Mouse (Mus musculus) cerebellum, postnatal 10 days (tissue): Measurements from ENCODE around the gene Fam71f1.
A peak's percentile ranks its signal among the peaks of the same experiment; 100 is the strongest.
"Not testable (repeated sequence)": the region's sequence is repeated elsewhere in the genome, so short reads cannot be mapped to it uniquely, and the experiment has no call there.

Experiments
- DNase-seq, 2 experiments: peaks; one replicate each; pipeline ENCODE4 v3.0.0; 2021; ENCODE audit warnings: mixed read lengths in 2 of 2

Gene Fam71f1

GRCm38 (mm10) chr6:29329514-29329913 lies 10.6 kb downstream of the Fam71f1 start:
- no peak for DNase-seq

DNA sequence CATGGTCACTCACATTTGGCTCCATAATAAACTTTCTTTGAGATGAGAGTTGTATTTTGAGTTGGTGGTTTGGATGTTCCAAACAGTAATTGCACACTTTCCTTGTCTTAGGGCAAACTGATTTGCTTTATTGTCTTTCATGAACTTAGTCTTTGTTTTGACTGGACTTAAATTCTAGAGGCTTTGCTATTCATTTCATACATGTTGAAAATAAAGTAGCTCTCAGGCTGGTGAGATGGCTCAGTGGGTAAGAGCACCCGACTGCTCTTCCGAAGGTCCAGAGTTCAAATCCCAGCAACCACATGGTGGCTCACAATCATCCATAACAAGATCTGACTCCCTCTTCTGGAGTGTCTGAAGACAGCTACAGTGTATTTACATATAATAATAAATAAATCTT lies 27.6 kb downstream of the Fam71f1 start:
- DNase-seq: not testable (repeated sequence)

- DNase-seq: no peak
These were observed 28.2 kb downstream of the Fam71f1 start for GRCm38 (mm10) chr6:29347189-29347588.

DNA sequence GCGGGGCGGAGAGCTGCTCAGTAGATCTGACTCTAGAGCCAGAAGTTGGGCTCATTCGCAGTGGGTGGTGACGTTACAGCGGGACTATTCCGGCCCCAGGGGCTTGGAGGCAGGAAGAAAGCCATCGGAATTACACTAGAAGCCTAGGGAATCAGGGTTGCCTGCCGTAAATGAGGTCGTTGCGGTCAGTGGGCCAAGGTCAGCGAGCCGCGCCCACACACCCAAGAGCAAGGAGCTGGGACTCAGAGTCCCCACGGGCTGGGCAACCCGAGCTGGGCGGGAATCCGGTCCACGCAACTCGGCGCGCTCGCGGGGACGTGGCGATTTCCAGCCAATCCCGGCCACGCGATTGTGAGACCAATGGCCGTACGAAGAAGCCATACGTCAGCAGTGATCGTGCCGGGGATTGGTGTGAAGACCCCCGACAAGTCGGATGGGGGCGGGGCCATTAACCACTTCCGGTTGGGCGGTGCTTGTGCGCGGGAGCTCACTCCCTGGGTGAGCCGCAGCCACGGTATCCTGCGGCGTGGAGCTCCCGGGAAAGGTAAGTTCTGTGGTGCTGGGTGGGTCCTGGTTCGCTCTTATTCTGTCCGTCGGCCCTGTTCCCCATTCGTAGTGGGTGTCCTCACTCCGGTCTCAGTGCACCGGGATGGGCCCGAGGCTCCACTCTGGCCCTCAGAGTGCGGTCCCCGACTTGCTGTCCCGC lies 28.9 kb downstream of the Fam71f1 start, which contains the start of gene Calu:
TSS of gene Calu (plus strand) at position 405 of the 706 bp plus-strand sequence.
- DNase-seq: peak; percentile 100

- DNase-seq: no peak
These were observed 29.4 kb downstream of the Fam71f1 start for GRCm38 (mm10) chr6:29348371-29348724.

DNA sequence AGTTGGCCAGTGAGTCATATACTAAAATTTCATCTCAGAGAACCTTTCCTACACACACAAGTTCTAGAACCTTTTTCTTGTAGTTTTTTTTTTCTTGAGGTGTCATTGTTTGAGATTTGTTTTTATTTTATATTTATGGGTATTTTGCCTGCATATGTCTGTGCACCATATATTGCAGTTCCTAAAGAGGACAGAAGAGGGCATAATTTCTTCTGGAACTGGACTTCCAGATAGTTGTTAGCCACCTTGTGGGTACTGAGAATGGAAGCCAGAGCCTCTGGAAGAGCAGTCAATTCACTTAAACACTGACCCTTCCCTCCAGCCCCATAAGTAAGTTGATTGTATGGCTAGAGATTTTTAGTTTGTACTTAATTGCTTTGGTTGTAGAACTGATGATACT lies 32.7 kb downstream of the Fam71f1 start:
- DNase-seq: peak in 1 of 2 experiments; percentile 18

- DNase-seq: no peak
These were observed 33.9 kb downstream of the Fam71f1 start for GRCm38 (mm10) chr6:29352816-29353215.

DNA sequence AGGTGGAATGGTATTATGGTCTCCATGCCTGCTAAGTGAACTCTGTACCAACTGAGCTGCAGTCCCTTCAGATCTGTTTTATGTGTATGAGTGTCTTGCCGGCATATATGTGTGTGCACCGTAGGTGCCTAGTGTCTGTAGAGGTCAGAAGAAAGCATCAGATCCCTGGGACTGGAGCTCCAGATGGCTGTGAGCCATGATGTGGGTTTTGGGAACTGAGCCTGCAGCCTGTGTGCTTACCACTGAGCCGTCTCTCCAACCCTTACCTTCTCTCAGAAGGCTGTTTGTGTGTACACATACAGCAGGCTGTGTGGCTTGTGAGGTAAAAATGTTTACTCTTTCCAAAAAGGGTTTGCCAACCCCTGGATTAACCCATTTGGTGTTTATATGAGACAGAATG lies 40.4 kb downstream of the Fam71f1 start:
- peak in 1 of 2 experiments; percentile 30 for DNase-seq

DNA sequence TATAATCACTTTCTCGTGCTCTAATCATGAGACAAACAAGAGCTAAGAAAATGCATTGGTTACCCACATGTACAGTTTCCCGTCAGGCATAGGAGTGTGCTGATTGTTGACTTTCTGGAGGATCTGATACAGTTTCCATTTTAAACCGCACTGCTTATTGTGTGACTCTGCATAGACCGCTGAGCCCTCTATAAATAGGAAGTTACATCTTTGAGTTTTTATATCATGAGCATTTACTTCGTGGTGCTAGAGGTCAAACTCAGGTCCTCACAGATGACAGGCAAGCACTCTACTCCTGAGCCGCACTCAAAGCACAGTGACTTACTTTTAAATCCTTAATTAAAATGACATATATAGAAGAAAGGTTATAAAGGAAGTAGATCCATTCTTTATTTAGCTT lies 41.3 kb downstream of the Fam71f1 start:
- no peak for DNase-seq

DNA sequence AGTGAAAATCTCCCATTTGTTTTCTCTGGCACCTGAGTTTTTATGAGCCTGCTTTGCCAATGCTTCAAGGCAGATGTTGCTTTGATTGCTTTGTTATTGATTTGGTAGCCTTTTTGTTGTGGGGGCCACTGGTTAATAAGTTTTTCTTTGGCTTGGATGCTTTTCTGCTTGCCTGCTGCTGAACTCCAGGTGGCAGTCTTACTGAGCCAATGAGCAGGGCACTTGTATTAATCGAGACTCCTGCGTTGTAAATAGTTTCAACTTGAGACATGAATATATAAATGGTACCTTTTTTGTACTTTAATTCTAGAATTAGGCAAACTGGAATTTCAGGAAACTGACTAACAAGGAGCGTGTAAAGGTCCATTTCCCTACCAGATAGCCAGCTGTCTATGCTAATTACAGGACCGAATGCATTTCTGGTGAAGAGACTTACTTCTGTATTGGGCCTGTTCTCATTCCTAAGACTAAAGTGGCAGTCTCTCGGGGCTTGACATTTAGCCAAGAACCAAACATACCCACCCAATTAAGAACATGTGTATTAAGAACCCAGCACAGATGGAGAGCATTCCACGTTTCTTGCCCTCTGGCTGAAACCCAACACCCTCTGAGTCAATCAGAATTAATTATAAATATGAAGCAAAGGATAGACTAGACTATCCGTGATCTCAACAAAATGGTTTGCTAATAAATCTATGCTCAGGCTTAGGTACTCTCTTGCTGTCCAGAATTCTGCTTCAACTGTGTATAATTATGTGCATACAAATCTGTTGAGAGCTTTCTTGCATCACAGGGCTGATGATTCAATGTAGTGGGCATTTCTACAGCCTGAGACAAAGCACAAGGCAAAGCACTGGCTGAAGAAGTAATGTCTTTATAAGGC lies 43.5 kb downstream of the Fam71f1 start:
- DNase-seq: peak; percentile 57 to 60

DNA sequence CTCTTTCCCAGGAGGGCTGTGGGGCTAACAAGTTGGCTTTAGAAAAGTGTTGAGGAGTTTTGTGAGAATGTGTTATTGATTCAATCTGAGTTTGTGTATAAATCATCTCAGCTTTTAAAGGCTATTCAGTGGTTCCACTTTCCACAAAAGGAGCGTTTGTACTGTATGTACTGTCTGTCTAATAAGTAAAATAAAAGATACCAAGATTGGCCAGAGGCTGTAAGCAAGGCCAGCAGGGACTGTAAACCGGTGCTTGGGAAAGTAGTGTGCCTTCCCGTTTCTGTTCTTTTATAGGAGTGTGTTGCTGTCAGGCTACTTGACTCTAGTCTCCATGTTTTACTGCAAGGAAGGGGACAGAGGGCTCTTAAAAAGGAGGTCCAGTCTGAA lies 44.2 kb downstream of the Fam71f1 start:
- no peak for DNase-seq

DNA sequence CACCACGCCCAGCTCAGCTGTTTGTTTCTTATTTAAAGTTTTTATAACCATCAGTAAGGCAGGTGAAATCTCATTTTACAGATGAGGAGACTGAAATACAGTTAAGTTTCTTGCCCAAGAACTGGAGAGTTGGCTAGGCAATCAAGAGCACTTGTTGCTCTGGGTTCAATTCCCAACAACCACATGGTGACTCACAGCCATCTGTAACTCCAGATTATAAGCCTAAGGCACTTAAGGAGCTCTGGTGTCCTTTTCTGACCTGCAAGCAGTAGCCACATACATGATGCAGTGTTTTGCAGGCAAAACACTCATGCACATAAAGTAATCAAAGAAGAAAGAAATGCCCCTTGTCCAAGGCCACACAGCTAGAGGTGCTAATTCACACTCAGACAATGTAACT lies 46.3 kb downstream of the Fam71f1 start:
- no peak for DNase-seq

GRCm38 (mm10) chr6:29377386-29377785 lies 58.4 kb downstream of the Fam71f1 start:
- DNase-seq: peak; percentile 53 to 63

DNA sequence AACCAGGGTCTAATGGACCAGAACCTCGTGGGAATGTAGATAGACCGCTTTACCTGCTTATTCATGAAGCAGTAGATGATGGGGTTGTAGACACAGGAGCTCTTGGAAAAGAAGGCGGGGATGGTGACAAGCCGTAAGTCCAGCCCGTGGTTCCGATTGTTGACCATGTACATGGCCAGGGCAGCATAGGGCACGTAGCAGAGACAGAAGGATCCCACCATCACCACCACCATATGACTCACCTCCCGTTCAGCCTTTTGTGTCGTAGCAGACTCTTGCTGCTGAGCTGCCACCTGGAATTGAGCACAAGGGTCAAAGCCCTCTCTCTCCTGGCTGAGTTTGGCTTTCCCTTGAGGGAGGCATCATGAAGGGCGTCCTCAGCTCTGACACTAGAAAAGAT lies 59.7 kb downstream of the Fam71f1 start:
- DNase-seq: no peak

DNA sequence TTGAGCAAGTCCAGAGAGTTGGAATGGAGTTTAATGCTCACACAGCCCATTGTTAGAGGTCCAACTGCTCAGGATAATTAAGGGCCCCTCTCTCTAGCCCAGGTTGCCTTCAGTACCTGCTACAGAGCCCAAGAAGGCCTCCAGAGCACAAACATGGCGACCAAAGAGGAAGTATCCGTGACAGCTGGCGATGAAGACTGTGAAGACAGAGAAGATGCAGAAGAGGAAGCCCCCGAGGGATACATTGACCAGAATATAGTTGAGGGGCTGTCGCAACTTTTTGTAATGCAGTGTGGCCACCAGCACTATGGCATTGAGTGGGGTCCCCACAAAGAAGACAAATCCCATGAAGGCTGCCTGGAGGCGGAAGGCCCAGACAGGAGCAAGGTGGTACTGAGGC lies 61.0 kb downstream of the Fam71f1 start:
- no peak for DNase-seq

DNA sequence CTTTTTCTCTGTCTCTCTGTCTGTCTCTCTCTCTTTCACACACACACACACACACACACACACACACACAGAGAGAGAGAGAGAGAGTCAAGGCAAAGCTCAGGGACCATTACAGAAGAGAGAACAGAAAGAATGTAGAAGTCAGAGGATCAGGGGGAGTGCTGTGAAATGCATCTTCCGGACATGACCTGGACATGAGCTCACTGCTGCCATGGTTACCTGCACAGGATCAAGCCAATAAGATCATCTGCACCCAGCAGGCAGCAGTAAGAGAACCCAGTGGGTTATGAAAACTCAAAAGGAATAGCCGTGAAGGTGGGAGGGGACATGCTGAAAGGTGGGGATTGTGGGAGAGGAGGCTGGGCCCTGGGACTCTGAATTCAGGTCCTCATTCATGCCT lies 63.5 kb downstream of the Fam71f1 start:
- DNase-seq: peak; percentile 36 to 41
